Mouse (Mus musculus): ENCODE measurements around the gene Foxp3.

The Foxp3 gene

GRCm38 (mm10) chrX:7610536-7611258 is 37.3 kb downstream of the Foxp3 start:
- in situ Hi-C loops (cut with MboI; ENCODE audit: unreplicated experiment in 2 of 2): no loop called here

DNA sequence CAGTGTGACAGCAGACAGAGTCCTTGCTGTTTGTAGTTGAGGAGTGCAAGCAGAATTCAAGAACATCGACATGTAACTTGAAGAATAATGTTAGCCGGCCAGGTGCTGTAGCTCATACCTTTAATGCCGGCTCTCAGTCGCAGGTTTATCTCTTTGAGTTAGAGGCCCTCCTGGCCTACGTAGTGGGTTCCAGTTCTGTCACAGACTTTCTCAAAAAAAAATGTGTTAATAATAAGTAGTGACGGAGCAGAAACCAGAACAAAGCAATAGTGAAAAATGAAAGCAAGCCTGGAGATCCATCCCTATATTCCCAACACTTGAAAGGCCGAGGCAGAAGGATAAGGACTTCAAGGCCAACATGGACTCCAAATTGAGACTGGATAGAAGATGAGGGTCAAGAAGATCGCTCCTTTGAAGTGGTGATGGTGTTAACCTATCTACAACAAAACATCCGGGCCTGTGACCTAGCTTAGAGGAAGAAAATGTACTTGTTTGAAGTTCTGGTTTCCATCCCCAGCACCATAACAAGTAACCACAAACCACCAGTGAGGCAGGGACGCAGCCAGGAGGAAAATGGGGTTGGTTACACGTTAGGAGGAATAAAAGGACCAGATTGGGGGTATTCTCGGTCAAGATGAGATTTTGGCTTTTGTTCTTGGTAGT is 44.6 kb downstream of the Foxp3 start:
- in situ Hi-C loops (cut with MboI; ENCODE audit: unreplicated experiment in 2 of 2): no loop called here

- in situ Hi-C loops (cut with MboI; ENCODE audit: unreplicated experiment in 2 of 2): no loop called here
Measured at GRCm38 (mm10) chrX:7632560-7632959, 59.1 kb downstream of the Foxp3 start.

DNA sequence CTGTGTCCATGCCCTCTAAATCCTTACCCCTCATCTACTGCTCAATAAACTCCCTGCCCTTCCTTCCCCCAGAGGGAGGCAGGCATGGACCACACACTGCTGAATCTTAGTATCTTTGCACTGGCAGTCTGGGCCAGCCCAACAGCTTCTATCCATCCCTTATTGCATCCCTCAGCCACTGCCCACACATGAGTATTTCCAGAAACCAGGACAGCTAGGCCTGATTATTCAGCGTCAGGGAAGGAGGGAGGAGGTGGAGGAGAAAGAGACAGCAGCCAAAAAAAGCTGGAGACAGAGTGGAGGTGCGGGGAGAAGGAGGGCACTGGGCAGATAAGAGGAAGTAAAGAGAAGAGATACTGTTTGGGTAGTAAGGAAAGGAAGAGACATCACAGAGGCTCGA is 61.7 kb downstream of the Foxp3 start:
- in situ Hi-C loops (cut with MboI; ENCODE audit: unreplicated experiment in 2 of 2): no loop called here

DNA sequence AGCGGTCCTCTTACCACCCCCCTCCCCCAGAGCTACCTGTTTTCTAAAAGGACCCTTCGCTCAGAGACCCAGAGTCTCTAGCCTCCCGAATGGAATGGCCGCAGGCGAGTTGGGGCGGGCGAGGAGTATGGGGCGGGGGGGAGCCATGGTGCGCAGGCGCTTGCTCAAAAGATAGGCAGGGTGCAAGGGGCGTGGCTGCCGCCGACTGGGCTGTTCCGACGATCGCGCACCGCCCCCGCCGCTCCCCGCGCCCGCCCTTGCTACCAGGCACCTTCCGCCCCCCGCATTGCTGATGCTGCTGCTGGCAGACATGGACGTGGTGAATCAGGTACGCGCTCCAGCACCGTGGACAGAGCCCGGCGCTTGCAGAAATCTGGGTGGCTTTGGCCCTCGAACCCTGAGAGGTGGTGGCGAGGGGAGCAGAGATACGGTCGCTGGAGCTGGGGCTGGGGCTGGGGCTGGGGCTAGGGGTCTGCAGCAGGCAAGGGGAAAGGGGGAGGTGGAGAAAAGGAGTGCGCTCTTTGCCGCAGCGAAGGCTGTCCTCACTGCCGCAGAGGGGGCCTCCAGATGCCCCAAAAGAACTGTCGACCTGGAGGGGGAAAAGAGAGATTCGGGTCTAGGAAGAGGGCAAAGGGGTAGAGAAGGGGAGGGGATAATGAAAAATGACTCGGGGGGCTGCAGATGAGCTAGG is 65.1 kb downstream of the Foxp3 start, which contains the start of gene Syp:
Gene Syp (plus strand): TSS at position 71 of the 691 bp plus-strand sequence.
- in situ Hi-C loops (cut with MboI; ENCODE audit: unreplicated experiment in 2 of 2): no loop called here

DNA sequence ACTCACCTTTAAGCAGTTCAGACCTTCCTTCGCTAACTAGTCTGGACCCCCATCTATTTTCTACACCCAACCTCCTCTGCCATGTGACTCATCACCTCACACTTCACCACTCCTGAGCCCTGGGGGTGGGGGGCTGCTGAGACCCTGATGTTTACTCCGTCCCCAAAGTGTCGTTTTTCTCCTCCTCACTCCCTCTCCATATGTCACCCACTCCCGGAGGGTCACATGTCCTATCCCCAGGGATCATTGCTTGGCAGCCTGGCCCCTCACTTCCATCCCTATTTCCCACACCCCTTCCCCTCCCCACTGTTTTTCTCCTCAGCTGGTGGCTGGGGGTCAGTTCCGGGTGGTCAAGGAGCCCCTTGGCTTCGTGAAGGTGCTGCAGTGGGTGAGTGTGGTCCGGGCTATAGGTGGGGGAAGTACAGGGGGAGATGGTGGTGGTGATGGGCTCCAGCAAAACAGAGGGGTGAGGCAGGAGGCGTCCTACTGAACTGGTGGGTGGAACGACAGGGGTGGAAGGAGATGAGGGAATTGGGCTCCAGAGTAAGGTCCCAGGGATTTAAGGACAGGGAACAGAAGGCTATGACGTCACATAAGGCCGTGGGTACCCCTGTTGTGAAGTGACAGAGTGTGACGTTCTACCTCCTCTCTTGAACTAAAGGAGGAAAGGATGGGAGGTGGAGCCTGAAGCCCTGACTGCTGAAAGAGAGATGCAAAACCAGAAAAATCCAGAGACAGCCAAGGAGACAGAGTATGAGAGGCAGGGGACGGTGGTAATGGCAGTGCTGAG is 66.3 kb downstream of the Foxp3 start:
- in situ Hi-C loops (cut with MboI; ENCODE audit: unreplicated experiment in 2 of 2): loop anchor here in 1 of 2 experiments (10.0 kb wide), 3 partner anchors 55 to 215 kb away; partner anchors contain the start of gene Gpkow

DNA sequence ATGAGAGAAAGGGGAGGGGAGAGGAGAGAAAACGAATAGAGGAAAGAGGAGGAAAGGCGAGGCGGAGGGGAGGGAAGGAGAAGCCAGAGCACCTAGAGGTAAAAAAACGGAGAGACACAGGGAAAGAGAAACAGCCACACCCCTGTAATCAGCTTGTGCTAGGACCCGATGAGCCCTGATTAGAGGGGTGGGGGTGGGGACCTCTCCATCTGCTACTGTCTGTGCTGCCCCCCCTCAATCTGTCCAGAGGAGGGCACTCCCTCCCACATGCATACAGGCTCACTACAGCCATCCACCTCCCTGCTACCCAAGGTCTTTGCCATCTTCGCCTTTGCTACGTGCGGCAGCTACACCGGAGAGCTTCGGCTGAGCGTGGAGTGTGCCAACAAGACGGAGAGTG is 67.3 kb downstream of the Foxp3 start:
- in situ Hi-C loops (cut with MboI; ENCODE audit: unreplicated experiment in 2 of 2): loop anchor here in 1 of 2 experiments (10.0 kb wide), 3 partner anchors 54 to 216 kb away; partner anchors contain the start of gene Gpkow

All from v-Abl transformed pro-B cells (cell line).